Mouse (Mus musculus): ENCODE measurements around the gene Gmppa.

DNA sequence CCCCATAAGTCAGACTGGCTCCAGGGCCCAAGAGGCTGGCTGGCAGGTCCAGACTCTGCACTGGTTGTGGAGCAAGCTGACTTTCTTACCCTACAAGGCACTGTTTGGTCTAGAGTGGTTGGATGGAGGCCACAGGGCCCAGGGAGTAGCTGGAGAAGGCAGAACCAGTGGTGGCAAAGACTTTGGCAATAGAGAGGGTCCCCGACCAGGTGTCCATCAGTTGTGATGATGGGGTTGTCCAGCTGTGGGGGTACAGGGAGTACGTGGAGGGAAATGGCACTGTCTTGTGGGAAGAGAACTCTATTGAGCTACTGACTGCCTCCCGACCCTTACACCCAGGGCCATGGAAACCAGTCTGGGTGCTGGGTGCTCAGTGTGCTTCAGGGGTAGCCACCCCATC is 41.9 kb upstream of the Gmppa start:
- TF ChIP-seq GATA1 (IDR thresholded peaks at IDR 0.05; ENCODE audit: low read length), result no peak
- no peak for TF ChIP-seq TAL1 (IDR thresholded peaks at IDR 0.05; ENCODE audit: low read length)
